Mouse (Mus musculus) heart, postnatal 14 days (tissue): ENCODE data around the gene Ubl3. TPM values are rescaled to one million over a fixed set of nuclear protein-coding genes. Genes with fewer than 3 reads are reported as not detected.

Experiments
- DNase-seq, 2 experiments: peaks; one replicate each; pipeline ENCODE4 v3.0.0; 2021 to 2022
- intact Hi-C: fragments of 180-260 bp; cut with DNase I; formaldehyde crosslinking; loops from one replicate; pipeline ENCODE4 v1.15.1; 2025
- total RNA-seq, 2 experiments: library from RNA; stranded (reverse); gene quantifications; 2 replicates each; pipeline ENCODE4 v1.2.3; 2021

Gene Ubl3
- total RNA-seq, 2 experiments from 2014 or later, result 84.6 to 95.6 TPM

- intact Hi-C loops, result no loop called here
- no peak for DNase-seq
These were observed 16.7 kb downstream of the Ubl3 start for GRCm38 (mm10) chr5:148535669-148536430.

- peak in 1 of 2 experiments; percentile 61 for DNase-seq
- intact Hi-C loops, result no loop called here
These were observed 17.9 kb downstream of the Ubl3 start for GRCm38 (mm10) chr5:148534644-148535043.

GRCm38 (mm10) chr5:148533924-148534323 is 18.7 kb downstream of the Ubl3 start:
- intact Hi-C loops, result no loop called here
- no peak for DNase-seq

- DNase-seq, result no peak
- intact Hi-C loops, result no loop called here
These were observed 20.4 kb downstream of the Ubl3 start for GRCm38 (mm10) chr5:148532201-148532600.

- intact Hi-C loops, result no loop called here
These were observed 25.0 kb downstream of the Ubl3 start for GRCm38 (mm10) chr5:148527632-148528031.

GRCm38 (mm10) chr5:148526631-148527030 is 26.0 kb downstream of the Ubl3 start:
- DNase-seq, result no peak
- intact Hi-C loops, result no loop called here

More at GRCm38 (mm10) chr5:148527632-148528031, 25.0 kb downstream of the Ubl3 start:
- no peak for DNase-seq

- DNase-seq, result no peak
- intact Hi-C loops, result no loop called here
These were observed 29.2 kb downstream of the Ubl3 start for GRCm38 (mm10) chr5:148523202-148523971.

GRCm38 (mm10) chr5:148522378-148522777 is 30.2 kb downstream of the Ubl3 start:
- DNase-seq, result no peak
- intact Hi-C loops, result no loop called here

GRCm38 (mm10) chr5:148517445-148517844 is 35.1 kb downstream of the Ubl3 start:
- intact Hi-C loops, result no loop called here
- DNase-seq, result no peak

GRCm38 (mm10) chr5:148512042-148512640 is 40.4 kb downstream of the Ubl3 start:
- no peak for DNase-seq
- intact Hi-C loops, result loop anchor here (5.0 kb wide), 1 partner anchor 35 kb away; no protein-coding TSS in a partner anchor

GRCm38 (mm10) chr5:148510265-148510664 is 42.3 kb downstream of the Ubl3 start:
- intact Hi-C loops, result loop anchor here (5.0 kb wide), 1 partner anchor 37 kb away; no protein-coding TSS in a partner anchor
- DNase-seq, result no peak

GRCm38 (mm10) chr5:148509731-148510130 is 42.9 kb downstream of the Ubl3 start:
- intact Hi-C loops, result loop anchor here (5.0 kb wide), 1 partner anchor 38 kb away; no protein-coding TSS in a partner anchor
- no peak for DNase-seq

GRCm38 (mm10) chr5:148508901-148509604 is 43.5 kb downstream of the Ubl3 start:
- DNase-seq, result no peak
- intact Hi-C loops, result no loop called here

- DNase-seq, result no peak
- intact Hi-C loops, result no loop called here
These were observed 47.2 kb downstream of the Ubl3 start for GRCm38 (mm10) chr5:148505381-148505780.

GRCm38 (mm10) chr5:148502237-148502636 is 50.4 kb downstream of the Ubl3 start:
- no peak for DNase-seq
- intact Hi-C loops, result no loop called here

GRCm38 (mm10) chr5:148501228-148501957 is 51.2 kb downstream of the Ubl3 start:
- intact Hi-C loops, result no loop called here

GRCm38 (mm10) chr5:148500516-148500915 is 52.1 kb downstream of the Ubl3 start:
- no peak for DNase-seq
- intact Hi-C loops, result no loop called here

More at GRCm38 (mm10) chr5:148501228-148501957, 51.2 kb downstream of the Ubl3 start:
- no peak for DNase-seq

- no peak for DNase-seq
- intact Hi-C loops, result no loop called here
These were observed 53.0 kb downstream of the Ubl3 start for GRCm38 (mm10) chr5:148499616-148500015.

GRCm38 (mm10) chr5:148495991-148496390 is 56.6 kb downstream of the Ubl3 start:
- no peak for DNase-seq
- intact Hi-C loops, result no loop called here

GRCm38 (mm10) chr5:148495173-148495572 is 57.4 kb downstream of the Ubl3 start:
- no peak for DNase-seq
- intact Hi-C loops, result no loop called here
